Mouse (Mus musculus) bone marrow, adult 2 months (tissue): ENCODE data around the gene Cd151. TPM values are rescaled to one million over a fixed set of nuclear protein-coding genes. Genes with fewer than 3 reads are reported as not detected.

ENCODE experiments used
- H3K27ac ChIP-seq: fragments of 200-500 bp; 2 replicates; pipeline ENCODE4 v1.5.1; 2012; ENCODE audit warnings: low read depth, mild to moderate bottlenecking, control low read depth, inconsistent platforms, low read length; ENCODE audit not compliant: control insufficient read depth, poor library complexity, insufficient read depth
- H3K4me1 ChIP-seq: fragments of 200-500 bp; 2 replicates; pipeline ENCODE4 v1.6.1; 2011; ENCODE audit warnings: low read length; ENCODE audit not compliant: control insufficient read depth, insufficient read depth
- H3K4me3 ChIP-seq: fragments of 200-500 bp; replicated peaks from 2 replicates; pipeline ENCODE3; 2011; ENCODE audit warnings: mild to moderate bottlenecking, low read depth, low read length, control low read depth; ENCODE audit not compliant: control insufficient read depth
- CTCF ChIP-seq: fragments of 200-500 bp; IDR thresholded peaks from 2 replicates; pipeline ENCODE4 v1.5.1; 2011; ENCODE audit warnings: low read length, control low read depth; ENCODE audit not compliant: control insufficient read depth, insufficient read depth
- POLR2A ChIP-seq: fragments of 200-500 bp; IDR thresholded peaks from 2 replicates; pipeline ENCODE4 v1.6.1; 2011; ENCODE audit warnings: low read depth, mild to moderate bottlenecking, control low read depth, low read length, borderline replicate concordance; ENCODE audit not compliant: control insufficient read depth
- WGBS: fragments of 180-500 bp; shearing (Covaris S2); methylation state at CpG from one replicate; pipeline ENCODE4 v1.1.7; 2018; 5-methylcytosine and 5-hydroxymethylcytosine counted together
- polyA plus RNA-seq: library from polyadenylated mRNA; stranded (reverse); fragments of >200 nt; gene quantifications from 2 replicates; pipeline ENCODE4 v1.2.4, GENCODE M21; 2011; ENCODE audit warnings: low replicate concordance; ENCODE audit not compliant: missing spikeins, insufficient read depth, insufficient read length

Gene Cd151
- polyA plus RNA-seq, 1 experiment = 34.2 TPM

DNA sequence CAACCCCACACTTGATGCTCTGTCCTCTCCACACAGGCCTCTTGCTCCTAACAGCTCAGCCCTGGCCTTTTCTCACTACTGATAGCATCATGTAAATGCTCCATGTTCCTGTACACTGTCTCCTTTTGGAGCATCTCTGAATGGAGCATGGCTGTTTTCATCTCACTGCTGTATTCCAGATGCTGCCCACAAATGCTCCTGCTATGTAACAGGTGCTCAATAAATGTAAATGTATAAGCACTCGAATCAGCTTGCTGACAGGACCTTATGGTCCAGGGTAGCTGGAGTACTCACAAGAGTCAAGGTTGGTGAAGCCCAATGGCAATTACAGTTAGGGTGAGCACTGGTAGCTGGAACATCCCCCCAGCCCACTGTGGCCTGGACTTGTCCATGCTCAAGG is 4.0 kb downstream of the Cd151 start:
- Histone ChIP-seq H3K27ac (no peak overlapping the region), H3K4me1 (peaks cover 11% of the 10 kb centered on the region)

DNA sequence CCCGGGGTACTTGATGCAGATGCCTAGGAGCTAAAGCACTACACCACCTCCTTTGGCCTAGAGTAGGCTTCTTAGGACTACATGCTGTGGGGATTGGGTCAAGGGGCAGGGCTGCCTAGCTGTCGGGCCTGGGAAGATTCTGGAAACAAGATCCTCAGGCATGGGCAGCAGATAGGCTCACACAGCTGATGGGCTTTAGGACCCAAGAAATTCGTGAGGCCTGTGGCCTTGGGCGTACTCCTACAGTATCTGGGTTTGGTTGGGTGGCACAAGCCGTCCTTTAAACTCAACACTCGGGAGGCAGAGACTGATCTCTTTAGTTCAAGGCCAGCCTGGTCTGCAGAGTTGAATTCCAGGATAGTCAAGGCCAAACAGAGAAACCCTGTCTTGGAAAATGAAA is 5.0 kb downstream of the Cd151 start:
- Histone ChIP-seq H3K4me3 (no peak overlapping the region), H3K27ac (no peak overlapping the region), H3K4me1 (peaks cover 9% of the 10 kb centered on the region)
- WGBS = 76% methylated on average over 6 of the region's 6 CpGs
- TF ChIP-seq POLR2A = no peak
- TF ChIP-seq CTCF = no peak

More for the DNA sequence above, 4.0 kb downstream of the Cd151 start:
- H3K4me3 ChIP-seq = no peak overlapping the region
- no peak for TF ChIP-seq CTCF
- TF ChIP-seq POLR2A = no peak
- 95% methylated on average over 1 of the region's 1 CpGs for WGBS

DNA sequence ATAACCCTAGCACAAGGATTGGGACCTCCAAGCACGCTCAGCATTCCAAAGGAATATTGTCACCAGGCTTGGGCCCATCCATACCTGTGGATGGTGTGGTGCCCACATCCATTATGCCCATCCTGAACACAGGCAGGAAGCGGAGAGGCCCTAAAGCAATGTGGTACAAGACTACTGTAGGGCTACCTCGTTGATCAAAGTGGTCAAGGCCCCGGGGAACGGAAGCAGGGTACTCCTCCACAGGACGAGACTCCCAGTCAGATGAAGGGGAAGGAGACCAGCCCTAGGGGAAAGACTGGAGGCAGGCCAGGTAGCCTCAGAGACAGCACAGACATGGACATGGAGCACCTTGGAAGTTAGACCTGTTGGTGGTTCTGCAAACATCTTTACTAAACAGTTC is 5.6 kb downstream of the Cd151 start:
- Histone ChIP-seq H3K27ac (no peak overlapping the region), H3K4me1 (peaks cover 9% of the 10 kb centered on the region), H3K4me3 (no peak overlapping the region)
- TF ChIP-seq POLR2A (no peak), CTCF (no peak)
- WGBS = 81% methylated on average over 6 of the region's 6 CpGs

DNA sequence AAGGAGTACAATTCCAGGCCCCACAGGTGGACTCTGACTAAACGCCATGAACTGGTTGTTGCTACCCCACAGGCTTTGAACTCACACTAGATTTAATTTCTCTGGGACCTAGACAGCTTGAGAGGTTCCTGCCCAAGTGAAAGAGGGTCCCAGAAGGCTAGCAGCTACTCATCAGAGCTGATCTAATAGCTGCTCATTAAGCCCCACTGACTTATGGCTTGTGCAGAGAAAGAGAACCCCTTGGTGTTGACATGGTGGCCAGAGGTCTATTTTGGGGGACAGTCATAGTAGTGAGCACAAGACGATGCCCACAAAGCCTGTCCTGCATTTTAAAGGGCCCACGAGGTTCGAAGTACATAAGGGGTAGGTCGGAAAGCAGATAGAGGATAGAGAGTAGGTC is 7.0 kb downstream of the Cd151 start:
- 7% methylated on average over 5 of the region's 5 CpGs for WGBS
- no peak overlapping the region for H3K27ac ChIP-seq
- TF ChIP-seq POLR2A (no peak), CTCF (no peak)
- H3K4me3 ChIP-seq = peak overlapping the region; percentile 77
- peaks cover 8% of the 10 kb centered on the region for H3K4me1 ChIP-seq

DNA sequence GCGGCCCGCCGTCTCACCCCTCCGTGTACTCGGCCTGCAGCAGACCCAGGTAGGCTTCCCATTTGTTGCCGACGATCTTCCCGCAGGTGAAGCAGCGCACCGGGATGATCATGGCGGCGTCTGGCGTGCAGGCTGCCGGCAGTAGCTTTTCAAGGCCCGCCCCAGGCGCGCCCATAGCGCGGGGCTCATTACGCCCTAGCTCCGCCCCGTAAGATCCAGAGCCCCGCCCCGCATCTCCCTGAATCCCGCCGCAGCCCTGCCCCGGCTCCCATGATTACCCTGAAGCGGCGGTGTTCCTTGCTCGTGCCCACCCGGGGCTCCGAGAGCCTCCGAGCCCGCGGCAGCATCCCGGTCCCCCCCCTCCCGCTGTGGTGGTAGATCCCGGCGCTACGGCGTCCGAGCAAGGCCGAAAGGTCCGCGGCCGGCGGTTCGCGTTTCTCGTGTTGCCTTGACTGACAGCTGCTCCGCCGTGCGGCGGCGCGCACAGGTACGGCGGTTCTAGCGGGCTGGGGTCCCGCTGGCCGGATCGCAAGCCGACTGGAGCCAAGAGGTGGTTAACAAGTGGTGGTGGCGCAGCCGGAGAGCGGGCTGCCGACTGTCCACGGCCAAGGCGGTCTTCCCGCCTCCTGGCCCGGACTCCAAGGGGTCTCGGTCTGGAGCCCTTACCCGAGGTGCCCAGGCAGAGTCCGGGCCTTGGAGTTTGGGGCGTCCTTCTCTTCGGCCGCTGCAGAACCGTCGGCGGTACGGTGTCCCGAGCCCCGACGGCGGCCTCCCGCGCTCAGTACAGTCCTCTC is 8.0 kb downstream of the Cd151 start, which contains the start of the genes Polr2l and Tspan4:
TSS of gene Polr2l (minus strand) at position 122 of the 794 bp plus-strand sequence.
TSS of gene Tspan4 (plus strand) at position 230 of the 794 bp plus-strand sequence.
- peaks cover 7% of the 10 kb centered on the region for H3K4me1 ChIP-seq

DNA sequence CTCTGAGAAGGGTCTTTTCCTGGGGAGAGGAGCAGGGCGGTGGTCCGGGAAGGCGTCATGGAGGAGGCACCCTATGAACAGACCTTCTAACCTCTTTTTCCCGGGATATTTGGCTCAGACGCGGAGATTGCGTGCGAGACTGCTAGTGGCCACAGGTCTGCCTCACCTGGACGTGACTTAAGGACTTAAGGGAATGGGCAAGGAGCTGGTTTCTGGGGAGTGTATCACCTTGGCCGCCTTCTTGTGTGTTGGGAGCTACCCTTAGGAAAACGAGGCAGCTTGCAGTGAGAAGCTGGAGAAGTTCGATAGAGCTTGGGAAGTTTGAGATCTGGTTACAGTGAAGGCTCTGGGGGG is 8.6 kb downstream of the Cd151 start:
- under 1% methylated on average over 12 of the region's 12 CpGs for WGBS
- Histone ChIP-seq H3K4me3 (peak overlapping the region; percentile 77), H3K4me1 (peaks cover 7% of the 10 kb centered on the region), H3K27ac (peak overlapping the region; percentile 80; the same call in 1 of the 2 replicates)
- TF ChIP-seq CTCF = no peak
- TF ChIP-seq POLR2A = no peak

More for the DNA sequence above, 8.0 kb downstream of the Cd151 start, which contains the start of the genes Polr2l and Tspan4:
- H3K4me3 ChIP-seq = peak within 1 kb of the TSS; percentile 77
- WGBS = under 1% methylated on average over 87 of the region's 87 CpGs
- TF ChIP-seq POLR2A = peak; percentile 71; the same call in 1 of the 2 replicates
- no peak for TF ChIP-seq CTCF
- H3K27ac ChIP-seq = peak within 1 kb of the TSS; percentile 80

DNA sequence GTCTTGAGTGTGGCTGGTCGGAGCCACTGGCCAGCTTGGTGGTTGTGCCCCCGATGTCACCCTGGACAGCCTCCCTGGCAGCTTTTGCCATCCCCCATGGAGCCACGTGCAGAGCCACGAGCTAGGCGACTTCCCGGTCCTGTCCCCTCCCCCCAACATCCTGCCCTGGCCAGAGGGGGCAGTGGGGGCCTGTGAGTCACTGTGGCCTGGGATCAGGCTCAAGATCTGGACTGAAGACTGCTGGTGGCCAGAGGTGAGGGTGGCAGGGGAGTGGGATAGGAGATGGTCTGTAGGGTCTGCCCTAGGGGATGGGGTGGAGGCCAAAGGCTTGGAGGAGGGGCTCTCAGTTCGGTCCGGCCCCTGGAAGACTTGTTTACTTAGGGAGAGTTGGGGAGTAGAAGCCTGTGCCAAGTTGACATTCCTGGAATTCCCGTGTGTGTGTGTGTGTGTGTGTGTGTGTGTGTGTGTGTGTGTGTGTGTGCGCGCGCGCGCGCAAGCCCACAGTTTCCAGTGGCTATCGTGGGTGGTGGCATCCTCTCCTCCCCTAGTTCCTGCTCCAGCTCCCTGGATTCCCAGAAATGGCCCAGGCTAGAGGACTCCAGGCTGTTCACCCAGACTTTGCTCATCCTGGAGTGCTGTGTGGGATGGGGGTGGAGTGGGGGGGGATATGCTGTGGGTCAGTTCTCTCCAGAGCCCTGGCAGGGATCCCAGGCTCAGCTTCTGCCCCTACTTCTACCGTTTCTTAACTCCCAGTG is 9.2 kb downstream of the Cd151 start:
- Histone ChIP-seq H3K4me1 (peaks cover 9% of the 10 kb centered on the region), H3K27ac (peak overlapping the region; percentile 46), H3K4me3 (peak overlapping the region; percentile 55)
- TF ChIP-seq CTCF = no peak
- no peak for TF ChIP-seq POLR2A
- WGBS = under 1% methylated on average over 17 of the region's 17 CpGs

DNA sequence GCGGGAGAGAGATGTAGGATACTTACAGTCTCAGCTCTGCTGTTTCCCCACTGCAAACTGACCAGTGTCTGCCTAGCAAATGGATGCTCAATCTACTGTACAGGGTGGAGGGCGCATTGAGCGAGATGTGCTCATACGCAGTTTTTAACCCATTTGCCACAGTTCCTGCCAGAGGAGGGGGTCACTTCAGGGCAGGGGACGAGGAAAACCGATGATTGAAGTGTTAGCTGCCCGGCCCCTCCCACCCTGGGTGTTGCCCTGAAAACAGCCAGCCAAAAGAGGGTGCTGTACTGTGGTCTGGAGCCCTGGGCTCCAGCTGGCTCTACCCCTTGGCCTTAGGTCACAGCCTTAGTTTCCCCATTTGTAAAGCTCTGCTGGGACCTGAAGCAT is 9.8 kb downstream of the Cd151 start:
- TF ChIP-seq CTCF (no peak), POLR2A (no peak)
- Histone ChIP-seq H3K4me1 (peaks cover 9% of the 10 kb centered on the region), H3K4me3 (peak overlapping the region; percentile 2), H3K27ac (peak overlapping the region; percentile 46)
- WGBS = 3% methylated on average over 7 of the region's 7 CpGs
